Mouse (Mus musculus) thymus, postnatal 4 days (tissue): ENCODE measurements around the gene Tmem123.

Experiments
- DNase-seq: peaks from one replicate; pipeline ENCODE4 v3.0.0; 2021

Tmem123 gene

GRCm38 (mm10) chr9:7829531-7830528, 66.0 kb downstream of the Tmem123 start:
- DNase-seq, result no peak

DNA sequence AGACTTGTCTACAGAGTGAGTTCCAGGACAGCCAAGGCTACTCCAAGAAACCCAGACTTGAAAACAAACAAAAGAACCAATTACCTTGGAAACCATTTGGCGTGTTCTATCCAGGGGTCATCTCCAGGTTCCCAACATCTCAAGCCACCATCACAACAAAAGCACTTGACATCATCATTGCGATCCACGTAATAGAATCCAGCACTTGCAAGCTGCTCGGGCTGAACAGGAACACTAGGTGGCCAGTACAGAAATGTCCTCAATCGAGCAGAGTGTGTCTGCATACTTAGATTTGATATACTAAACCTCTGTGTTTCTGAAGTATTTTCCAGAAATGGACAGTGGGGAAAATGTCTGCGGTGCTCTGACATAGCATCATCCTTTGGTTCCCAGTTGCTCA, 69.6 kb downstream of the Tmem123 start:
- no peak for DNase-seq

DNA sequence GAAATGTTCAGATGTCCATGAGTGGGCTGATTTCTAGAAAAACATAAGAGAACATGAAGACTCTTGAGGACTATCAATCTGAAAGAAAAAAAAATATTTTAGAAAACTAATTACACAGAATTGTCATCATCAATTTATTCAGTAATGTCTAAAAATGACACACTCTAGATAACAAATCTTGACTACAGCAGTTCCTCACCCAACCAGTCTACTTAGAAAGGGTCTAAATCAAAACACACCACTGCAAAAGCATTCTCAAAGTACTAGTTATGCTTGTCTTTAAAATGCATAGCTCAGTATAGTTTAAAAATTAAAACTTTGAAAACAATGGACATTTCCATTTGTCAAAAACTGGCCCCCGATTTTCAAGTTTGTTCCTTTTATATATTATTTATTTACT, 71.5 kb downstream of the Tmem123 start:
- DNase-seq, result no peak

- DNase-seq, result peak; percentile 64
These were observed 72.5 kb downstream of the Tmem123 start for GRCm38 (mm10) chr9:7836331-7836730.

DNA sequence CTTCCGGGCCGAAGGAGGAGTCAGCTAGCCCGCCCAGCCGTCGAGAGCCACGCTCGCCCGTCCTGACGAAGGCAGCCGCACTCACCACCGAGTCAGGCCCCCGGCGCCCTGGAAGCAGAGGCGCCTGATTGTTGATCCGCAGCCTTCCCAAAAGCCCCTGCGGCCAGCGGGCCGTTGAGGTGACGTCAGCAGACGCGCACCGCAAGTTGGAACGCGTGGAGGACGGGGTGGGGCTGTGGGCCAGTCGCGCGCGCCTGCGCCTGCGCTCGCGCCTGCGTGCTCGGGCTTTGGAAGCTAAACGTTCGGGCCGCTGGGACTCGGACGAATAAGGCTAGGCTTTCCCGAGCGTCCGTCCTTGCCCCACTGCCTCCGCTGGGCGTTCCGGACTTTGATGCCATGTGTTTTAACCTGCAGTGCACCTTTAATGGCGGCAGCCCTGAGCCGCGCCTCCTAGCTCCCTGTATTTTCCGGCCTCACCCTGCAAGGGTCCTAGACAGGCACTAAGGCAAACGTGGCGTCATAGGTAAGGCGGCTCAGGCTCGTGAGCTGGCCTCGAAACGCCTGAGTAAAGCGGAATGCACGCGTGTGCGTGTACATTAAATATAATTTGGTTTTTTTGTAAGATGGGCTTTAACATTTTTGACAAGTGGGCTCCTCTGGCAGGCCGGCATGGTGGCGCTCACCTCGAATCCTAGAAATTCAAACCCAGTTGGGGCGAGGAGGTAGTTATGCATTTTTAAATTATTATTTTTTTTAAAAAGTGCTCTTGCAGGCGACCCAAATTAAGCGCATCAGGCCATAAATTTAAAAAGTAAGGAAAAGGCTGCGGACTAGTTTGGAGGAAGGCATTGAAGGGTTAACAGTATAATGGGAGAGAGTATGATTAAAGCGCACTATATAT, 73.3 kb downstream of the Tmem123 start, which contains the start of gene Birc2:
TSS of gene Birc2 (minus strand) at position 160 of the 901 bp plus-strand sequence.
- peak; percentile 94 for DNase-seq

DNA sequence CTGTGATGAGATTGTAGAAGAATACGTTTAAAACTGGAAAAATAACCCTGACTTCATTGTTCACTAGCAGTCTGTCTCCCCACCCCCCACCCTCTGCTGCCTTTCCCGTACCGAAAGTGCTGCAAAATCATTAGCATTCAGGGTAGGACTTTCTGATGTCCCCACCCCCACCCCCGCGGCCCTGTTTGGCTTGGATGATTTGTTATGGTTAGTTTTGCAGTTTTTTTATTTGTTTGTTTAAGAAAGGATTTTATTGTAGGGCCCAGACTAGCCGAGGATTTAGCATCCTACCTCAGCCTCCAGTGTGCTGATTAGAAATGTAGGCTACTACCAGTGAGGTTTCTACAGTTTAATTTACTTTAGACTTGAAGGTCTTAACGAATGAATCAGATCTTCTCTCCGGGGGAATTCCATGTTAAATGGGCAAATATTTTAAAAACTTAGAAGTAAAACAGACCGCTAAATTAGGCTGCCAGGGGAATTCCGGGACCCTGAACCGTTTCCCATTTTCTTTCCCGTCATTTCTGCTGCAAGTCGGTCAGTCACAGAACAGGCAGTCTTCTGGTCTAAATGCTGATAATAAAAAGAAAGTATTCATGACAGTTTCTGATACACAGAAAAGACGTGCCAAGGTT, 74.1 kb downstream of the Tmem123 start:
- no peak for DNase-seq

DNA sequence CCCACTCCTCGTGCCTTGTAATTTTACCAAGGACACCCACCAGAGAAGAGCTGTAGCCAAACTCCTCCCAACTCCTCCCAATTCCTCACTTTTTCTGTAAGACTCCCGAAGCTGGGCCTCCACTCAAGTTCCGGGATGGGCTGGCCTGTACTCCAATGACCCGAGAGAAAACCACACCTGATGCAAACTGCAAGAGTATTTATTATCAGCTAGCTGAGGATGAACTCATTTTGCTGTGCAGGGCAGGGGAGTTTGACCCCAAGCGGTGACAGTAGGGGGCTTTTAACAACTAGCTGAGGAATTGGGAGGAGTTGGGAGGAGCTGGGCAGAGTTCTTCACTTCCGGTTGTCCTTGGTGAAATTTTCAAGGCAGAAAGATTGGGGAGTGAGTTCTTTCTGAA, 77.4 kb downstream of the Tmem123 start:
- DNase-seq, result no peak
